Mouse (Mus musculus): ENCODE data around the gene Smlr1. TPM values are rescaled to one million over a fixed set of nuclear protein-coding genes. Genes with fewer than 3 reads are reported as not detected.

The Smlr1 gene
- polyA plus RNA-seq, 1 experiment from 2014 or later: not detected

Other genes starting within 250 kb of the Smlr1 start
- 15.1 and 16.4 TPM in 2 replicates for gene Akap7, start 228.4 kb downstream of the Smlr1 start, polyA plus RNA-seq (2016; fragmentation: Nextera tagmentation; extraction: Ambion mirVana)
- gene Epb41l2, start 176.5 kb downstream of the Smlr1 start, polyA plus RNA-seq (2016; fragmentation: Nextera tagmentation; extraction: Ambion mirVana): 42.7 and 43.0 TPM in 2 replicates